Mouse (Mus musculus) ES-CJ7 (cell line): ENCODE data around the gene Capn15.

Experiments
- DNase-seq: peaks from one replicate; pipeline ENCODE4 v3.0.0; 2011; ENCODE audit warnings: low read depth, low spot score

The Capn15 gene

DNA sequence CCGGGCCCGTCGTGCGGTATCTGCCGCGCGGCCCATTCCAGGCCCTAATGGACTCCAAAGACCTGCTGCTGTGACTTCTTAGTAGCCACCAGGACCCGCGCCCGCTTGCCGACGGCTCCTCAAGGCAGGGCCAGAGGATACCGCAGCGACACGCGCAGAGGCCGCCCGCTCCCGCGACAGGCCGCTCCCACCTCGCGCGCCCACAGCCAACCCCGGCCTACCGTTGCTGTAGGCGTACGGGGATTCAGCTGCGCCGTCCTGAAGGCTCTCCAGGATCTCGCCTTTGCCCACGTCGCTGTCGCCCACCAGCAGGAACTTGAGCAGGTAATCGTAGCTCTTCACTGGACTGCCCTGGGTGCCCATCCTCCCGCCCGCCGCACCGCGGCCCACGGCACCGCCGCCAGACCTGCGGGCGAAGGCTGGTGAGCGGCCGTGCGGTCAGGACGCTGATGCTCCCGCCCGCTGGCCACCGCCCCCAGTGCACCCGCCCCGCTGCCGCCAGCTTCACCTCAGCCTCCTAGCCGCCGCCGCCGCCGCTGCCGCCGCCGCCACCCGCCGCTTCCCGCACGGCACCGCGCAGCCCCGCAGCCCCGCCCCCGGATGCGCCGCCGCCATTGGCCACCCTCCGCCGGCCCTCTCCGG, 66.3 kb downstream of the Capn15 start, which contains the start of gene Rab40c:
Rab40c (minus strand) TSS at position 584 of the 642 bp plus-strand sequence.
- peak; percentile 21 for DNase-seq

DNA sequence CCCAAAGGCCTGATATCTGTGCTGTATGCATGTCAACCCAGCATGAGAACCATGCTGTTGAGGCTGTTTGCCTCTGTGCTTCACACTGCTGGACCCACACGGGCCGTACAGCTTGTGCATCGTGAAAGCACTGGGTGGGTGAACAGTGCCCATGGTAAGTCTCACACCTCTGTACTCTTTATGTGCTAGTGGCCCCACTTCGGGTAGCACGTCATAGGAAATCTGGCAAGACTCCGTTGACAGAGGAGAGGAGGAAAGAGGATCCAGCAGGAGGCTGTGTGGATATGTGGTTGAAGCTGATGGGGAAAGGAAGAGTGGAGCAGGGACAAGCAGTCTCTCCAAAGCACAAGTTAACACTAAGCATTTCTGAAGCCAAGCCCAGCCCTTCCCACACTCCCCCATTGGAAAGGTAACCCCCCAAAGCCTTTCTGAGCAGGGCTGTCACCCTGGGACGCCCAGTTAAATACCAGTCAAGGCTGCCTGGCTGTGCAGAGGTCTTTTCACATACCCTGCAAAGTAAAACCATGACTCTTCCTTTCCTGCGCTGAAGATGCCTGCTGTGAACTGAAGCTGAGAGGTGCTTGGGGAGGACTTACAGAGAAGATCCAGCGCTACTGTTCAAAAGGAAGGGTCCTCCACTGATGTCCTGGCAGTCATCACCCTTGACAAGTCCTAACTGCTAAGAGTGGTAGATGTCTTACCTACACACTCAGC, 67.4 kb downstream of the Capn15 start:
- no peak for DNase-seq

DNA sequence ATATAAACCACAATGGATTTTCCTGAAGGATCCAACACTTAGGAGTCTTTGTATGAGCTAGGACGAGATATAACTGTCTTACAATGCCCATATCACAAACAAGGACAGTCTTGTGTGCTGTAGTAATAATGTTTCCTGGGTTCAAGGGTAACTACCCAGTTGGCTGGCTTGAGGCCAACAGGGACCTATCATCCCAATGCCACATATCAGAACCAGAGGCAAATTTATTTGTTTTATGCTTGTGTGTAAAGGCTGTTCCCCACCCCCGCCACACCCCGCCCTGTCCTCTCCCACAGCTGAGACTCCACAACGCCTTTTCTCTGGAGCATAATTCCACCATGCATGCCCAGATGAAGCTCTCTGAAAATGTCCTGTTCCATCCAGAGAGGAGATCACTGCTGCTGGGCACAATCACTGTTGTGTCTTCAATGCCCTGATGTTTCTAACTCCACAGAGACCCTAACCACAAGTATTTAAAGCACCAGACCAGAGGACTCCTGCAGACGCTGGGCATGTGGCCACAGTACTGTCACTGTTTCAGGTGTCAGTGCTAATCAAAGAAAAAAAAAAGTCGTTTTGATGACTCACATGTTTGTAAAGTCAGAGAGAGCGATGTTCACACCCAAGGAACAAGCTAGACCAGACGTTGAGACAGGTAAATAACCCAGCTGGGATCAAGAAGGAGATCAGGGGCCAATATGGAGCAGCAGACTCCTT, 68.5 kb downstream of the Capn15 start:
- DNase-seq: no peak

DNA sequence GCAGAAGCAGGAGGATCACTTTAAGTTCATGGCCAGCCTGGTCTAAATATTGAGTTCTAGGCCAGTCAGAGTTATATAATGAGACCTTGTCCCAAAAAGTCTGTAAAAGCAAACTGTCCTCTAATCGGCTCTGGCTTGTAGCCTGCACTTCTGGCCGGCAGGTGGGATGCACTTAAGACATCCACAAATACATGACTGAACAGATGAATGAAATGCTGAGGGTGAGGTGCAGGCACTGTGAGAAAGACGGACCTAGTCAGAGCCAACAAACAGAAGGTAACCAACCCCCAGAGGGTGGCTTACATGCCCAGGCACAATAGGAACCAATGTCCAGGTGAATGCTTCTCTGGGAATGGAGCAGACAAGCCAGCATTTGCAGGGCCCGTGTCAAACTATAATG, 71.3 kb downstream of the Capn15 start:
- DNase-seq: no peak

DNA sequence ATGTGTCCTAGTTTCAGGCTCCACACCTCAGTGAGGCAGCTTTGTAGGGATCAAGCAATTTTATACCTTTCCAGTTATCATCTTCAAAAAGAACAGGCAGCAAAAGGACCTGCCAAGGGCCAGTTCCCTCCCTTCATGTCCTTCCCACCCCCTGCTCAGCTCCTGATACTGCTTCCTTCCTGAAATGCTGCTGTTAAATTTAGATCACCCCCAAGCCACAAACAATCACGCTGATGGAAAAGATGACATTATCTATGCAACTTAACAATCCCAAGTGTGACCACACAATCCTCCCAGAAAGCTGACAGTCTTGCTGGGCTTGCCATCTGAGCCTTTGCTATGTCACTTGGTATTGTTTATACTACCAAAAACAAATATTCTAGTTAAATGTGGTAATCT, 71.7 kb downstream of the Capn15 start:
- no peak for DNase-seq

DNA sequence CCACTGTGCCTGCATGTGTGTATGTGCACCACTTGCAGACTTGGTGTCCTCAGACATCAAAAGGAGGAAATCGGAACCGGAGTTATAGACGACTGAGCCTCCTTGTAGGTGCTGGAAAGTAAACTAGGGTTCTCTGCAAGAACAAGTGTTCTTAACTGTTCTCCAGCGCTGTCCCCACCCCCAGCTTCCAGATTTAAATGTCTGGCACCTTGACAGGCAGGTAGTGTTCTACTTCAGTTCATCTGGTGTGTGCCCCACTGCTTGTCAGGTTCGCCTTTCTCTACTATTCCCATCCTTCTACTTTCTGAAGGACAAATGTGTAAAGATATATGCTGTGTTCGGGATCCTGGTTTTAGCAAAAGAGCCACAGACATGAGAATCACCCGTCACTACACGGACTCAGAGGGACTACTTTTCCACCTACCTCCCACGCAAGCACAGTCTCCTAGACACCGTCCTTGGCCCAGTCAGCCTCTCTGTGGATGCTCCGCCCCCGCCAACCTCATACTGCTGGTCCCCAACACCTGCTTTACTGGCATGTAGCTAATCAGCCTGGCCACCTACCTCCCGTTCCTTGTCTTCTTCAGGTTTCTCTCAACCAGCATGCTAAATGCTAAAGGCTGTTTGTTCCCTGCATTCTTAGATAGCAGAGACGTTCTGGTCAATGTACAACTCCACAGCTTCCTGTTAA, 72.3 kb downstream of the Capn15 start:
- DNase-seq: no peak

DNA sequence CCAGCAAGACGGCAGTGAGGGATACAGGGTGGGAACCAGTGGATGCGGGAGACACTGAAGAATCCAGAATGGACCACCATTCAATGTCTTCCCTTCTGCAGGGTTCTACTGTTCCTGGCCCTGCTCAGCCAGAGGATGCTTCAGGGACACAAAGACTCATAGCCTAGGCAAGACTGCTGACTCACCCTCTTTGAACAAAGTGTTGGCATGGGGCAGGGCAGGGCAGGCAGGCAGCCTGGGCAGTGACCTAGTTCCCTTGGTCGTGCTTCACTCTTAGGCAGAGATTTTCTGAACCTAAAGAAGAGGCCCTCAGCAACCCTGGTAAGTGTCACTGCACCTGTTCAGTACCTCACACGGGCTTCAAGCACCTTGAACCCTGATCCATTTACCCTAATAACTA, 73.8 kb downstream of the Capn15 start:
- DNase-seq: no peak
